Mouse (Mus musculus) left cerebral cortex, adult 8-10 months (tissue): Measurements from ENCODE around the gene Yeats2. TPM values are rescaled to one million over a fixed set of nuclear protein-coding genes. Genes with fewer than 3 reads are reported as not detected.

ENCODE experiments used
- DNase-seq, 2 experiments: peaks; one replicate each; pipeline ENCODE4 v3.0.0; 2022; ENCODE audit warnings: low spot score in 2 of 2
- total RNA-seq, 4 experiments: library from RNA; stranded (reverse); gene quantifications; 2 replicates each; pipeline ENCODE4 v1.2.4; 2022

Yeats2 gene
- total RNA-seq, 4 experiments from 2014 or later = 30.1 to 39.2 (median 33.4) TPM

DNA sequence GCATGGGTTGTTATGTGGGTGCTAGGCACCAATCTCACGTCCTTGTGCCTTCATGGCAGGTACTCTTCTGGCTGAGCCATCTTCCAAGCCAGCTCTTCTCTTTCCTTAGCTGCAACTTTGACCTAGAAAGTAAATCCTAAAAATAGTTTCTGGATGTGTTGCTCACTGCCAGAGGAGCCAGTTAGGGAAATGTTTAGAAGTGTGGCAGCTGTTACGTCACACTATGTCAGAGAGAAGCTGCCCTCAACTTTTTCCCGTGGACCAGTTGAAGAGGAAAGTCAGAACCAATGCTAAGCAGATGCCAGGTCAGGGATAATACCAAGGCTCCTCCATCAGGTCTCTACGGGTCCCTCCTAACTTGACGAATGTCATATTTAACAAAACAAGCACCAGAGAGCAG is 138.5 kb downstream of the Yeats2 start:
- no peak for DNase-seq

GRCm38 (mm10) chr16:20280238-20280637 is 139.4 kb downstream of the Yeats2 start:
- DNase-seq = no peak

Other genes starting within 250 kb of the Yeats2 start
- gene Klhl6, start 158.0 kb upstream of the Yeats2 start, total RNA-seq = 1 to 10 TPM in 2 of 4 experiments, under 1 TPM in 2; 0.68 to 5.4 (median 2.5) TPM
- 10 to 100 TPM; 75.5 to 87.5 (median 82.7) TPM for gene Klhl24, start 43.5 kb upstream of the Yeats2 start, total RNA-seq
- 10 to 100 TPM; 34.4 to 42.8 (median 37.9) TPM for gene Map6d1, start 100.3 kb downstream of the Yeats2 start, total RNA-seq
- gene Parl, start 161.3 kb downstream of the Yeats2 start, total RNA-seq = 10 to 100 TPM; 58.4 to 67.2 (median 65.8) TPM
- not detected for gene Cyp2ab1, start 184.3 kb downstream of the Yeats2 start, total RNA-seq